Mouse (Mus musculus) splenic B cell, adult 2 months (primary cell): Measurements from ENCODE around the gene Hist1h3d.
A peak's percentile ranks its signal among the peaks of the same experiment; 100 is the strongest.
"Not testable (repeated sequence)": the region's sequence is repeated elsewhere in the genome, so short reads cannot be mapped to it uniquely, and the experiment has no call there.

Source experiments
- DNase-seq: peaks from one replicate; pipeline ENCODE4 v3.0.0-alpha.2; 2011; ENCODE audit warnings: low read depth, low spot score
- H3K27me3 ChIP-seq: 2 replicates; pipeline ENCODE4 v1.6.1; 2012; ENCODE audit warnings: mild to moderate bottlenecking, low read length, moderate library complexity, mixed read lengths; ENCODE audit not compliant: control insufficient read depth, poor library complexity, insufficient read depth, severe bottlenecking
- H3K36me3 ChIP-seq: 2 replicates; pipeline ENCODE4 v1.6.1; 2012; ENCODE audit warnings: mild to moderate bottlenecking, low read length, moderate library complexity, mixed read lengths; ENCODE audit not compliant: control insufficient read depth, poor library complexity, insufficient read depth, severe bottlenecking

Gene Hist1h3d

DNA sequence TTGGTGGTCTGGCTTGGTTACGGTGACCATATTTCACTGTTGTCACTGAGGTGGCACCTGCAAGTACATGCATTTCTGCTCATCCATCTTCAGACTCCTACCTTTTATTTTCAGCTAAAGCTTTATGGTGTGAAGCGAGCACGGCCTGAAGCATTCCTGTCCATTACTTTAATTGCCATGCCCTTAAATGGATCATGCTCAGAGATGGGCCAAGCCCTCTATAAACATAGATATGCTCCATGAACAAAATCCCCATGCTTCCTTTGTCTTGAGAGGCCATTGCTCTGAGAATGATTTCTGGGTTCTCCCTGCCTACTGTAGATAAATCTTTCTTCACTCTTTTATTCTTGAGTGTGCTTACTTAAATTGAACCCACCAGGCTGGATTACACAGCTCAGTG is 28.9 kb downstream of the Hist1h3d start:
- H3K36me3 ChIP-seq, result no peaks in the 10 kb centered on the region
- DNase-seq, result no peak

DNA sequence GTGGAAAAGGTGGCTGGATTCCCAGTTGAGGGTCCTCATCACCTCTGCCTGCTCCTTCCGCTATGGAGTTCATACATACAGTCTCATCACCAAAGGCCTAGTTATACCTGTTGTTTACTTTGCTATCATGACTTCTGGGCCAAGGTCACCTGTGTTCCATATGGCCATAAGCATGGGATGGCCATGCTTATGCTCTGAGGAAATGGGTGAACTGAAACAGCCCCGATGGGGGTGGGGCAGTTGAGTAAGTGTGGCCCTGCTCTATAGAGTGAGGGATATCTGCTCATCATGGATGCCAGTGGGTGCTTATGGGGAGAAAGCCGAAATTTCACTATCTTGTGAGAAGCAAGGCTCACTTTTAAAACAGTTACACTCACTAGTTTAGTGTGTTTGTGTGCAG is 29.5 kb downstream of the Hist1h3d start:
- Histone ChIP-seq H3K27me3 (no peaks in the 10 kb centered on the region), H3K36me3 (no peaks in the 10 kb centered on the region)

More for the DNA sequence above, 28.9 kb downstream of the Hist1h3d start:
- H3K27me3 ChIP-seq, result no peaks in the 10 kb centered on the region

DNA sequence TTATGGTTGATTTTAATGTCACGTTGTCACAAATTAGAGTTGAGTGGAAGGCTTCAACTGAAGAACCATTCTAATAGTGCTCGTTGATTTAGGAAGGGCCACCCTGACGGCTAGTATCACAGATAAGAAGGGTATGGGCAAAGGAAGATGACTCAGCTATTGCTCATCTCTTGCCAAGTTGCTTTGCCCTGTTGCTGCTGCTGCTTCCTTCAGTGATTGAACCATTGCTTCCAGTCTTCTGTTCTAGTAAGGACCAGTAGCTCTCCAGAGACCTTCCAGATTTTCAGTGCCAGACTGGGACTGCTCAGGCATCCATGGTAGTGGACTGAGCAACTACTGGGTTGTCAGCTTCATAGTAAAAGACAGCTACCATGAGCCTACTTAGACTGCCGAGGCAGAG is 33.6 kb downstream of the Hist1h3d start:
- DNase-seq, result no peak
- H3K27me3 ChIP-seq, result no peaks in the 10 kb centered on the region
- no peaks in the 10 kb centered on the region for H3K36me3 ChIP-seq

More for the DNA sequence above, 29.5 kb downstream of the Hist1h3d start:
- no peak for DNase-seq

GRCm38 (mm10) chr13:23609844-23610243 is 34.3 kb downstream of the Hist1h3d start:
- no peak for DNase-seq
- H3K27me3 ChIP-seq, result no peaks in the 10 kb centered on the region
- H3K36me3 ChIP-seq, result no peaks in the 10 kb centered on the region

DNA sequence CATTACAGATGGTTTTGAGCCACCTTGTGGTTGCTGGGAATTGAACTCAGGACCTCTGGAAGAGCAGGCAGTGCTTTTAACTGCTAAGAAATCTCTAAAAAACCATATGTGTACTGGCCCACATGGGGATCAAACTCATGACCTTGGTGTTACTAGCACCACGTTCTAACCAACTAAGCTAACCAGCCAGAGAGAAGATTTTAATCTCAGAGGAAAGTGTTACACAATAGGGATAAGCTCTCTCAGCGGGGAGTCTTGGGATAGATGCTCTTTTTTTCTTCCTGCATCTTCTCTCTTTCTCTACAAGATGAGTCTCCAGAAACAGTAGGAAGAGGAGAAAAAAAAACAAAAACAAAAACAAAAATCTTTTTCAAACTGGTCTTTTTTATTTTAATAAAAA is 34.8 kb downstream of the Hist1h3d start:
- H3K36me3 ChIP-seq, result no peaks in the 10 kb centered on the region
- DNase-seq, result no peak
- H3K27me3 ChIP-seq, result no peaks in the 10 kb centered on the region

DNA sequence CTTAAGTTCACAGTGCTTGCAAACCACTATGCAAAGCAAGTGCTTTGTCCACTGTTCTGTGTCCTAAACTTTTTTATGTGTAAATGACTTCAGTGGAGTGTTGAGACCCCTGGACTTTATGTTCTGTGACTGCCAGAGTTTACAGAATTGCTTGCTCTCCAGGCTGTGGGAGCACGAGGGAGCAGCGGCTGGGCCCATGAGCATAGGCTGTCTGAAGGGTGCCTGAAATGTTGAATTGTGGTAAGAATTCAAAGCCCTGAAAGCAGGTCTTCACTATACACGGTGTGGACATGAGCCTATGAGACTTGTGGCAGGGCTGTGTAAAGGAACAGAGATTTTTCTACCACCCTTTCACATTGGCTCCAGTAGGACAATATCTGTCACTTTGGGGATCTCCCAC is 36.1 kb downstream of the Hist1h3d start:
- Histone ChIP-seq H3K36me3 (no peaks in the 10 kb centered on the region), H3K27me3 (no peaks in the 10 kb centered on the region)
- no peak for DNase-seq

DNA sequence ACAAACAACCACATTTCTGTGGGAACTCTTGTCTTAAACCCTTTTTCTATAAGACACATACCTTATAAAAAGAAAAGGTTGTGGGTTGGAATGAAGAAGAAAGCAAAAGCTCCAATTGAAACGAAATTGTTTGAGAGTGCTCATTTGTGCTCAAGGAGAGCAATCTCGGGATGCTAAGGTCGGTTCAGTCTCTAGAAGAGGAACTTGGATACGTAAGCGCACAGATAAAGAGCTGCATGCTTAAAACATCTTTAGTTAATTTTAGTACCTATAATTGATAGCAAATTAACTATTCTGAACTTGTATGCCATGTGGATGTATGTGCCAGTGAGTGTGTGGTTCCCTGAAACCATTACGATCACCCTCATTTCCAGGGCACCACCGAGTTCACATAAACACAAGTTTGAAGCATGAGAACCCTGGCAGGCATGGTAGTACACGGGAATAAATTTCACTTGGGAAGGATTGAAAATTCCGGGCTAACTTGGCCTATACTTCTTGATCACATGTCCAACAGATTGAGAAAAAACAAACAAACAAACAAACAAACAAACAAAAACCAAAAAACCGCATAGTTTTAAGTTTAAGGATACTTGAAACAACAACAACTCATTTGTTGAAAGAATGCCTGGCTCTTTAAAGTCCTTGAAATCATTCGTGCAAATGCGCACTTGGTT is 44.6 kb downstream of the Hist1h3d start:
- DNase-seq, result peak; percentile 27
- no peaks in the 10 kb centered on the region for H3K36me3 ChIP-seq
- H3K27me3 ChIP-seq, result no peaks in the 10 kb centered on the region

DNA sequence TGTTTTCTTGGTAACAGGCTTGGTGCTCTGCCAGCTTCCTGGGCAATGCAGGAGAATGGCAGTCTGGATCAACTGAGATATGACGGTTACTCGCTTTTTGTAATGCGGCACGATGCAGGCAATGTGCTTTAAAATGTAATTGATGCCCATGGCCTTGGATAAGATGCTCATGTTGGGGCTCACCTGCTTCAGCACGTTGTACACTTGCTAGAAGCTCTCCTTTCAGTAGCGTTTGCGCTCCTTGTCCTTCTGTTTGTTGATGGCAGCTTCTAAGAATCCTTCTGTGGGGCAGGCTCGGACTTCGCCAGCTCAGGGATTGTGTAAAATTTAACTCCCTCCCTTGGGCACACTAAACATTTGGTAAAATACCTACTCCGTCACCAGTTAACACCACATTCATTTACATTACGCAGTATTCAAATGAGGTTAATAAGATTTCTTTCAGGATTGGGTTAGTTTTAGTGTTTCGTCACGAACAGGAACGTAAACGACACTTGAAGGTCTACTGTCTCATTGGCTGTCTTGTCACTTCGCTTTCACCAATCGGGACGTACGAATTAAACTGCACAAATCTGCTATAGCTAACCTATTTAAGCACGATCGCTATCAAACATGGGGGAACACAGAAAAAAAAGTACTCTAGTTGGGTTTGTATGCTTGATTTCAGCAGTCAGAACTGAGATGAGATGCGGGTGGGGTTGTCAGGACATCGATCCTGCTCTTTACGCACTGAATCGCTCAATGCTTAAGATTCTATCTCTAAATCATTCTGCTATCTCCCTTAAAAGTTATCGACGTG is 45.4 kb downstream of the Hist1h3d start, which contains the start of gene Hist1h2be:
Gene Hist1h2be, minus strand, starts transcription at position 392 of the 799 bp plus-strand sequence.
- peak; percentile 94 for DNase-seq
- no peaks in the 10 kb centered on the region for H3K36me3 ChIP-seq
- H3K27me3 ChIP-seq, result no peaks in the 10 kb centered on the region

- Histone ChIP-seq H3K36me3 (no peaks in the 10 kb centered on the region), H3K27me3 (no peaks in the 10 kb centered on the region)
- peak; percentile 89 for DNase-seq
Observed at GRCm38 (mm10) chr13:23621532-23622174, 46.1 kb downstream of the Hist1h3d start.

DNA sequence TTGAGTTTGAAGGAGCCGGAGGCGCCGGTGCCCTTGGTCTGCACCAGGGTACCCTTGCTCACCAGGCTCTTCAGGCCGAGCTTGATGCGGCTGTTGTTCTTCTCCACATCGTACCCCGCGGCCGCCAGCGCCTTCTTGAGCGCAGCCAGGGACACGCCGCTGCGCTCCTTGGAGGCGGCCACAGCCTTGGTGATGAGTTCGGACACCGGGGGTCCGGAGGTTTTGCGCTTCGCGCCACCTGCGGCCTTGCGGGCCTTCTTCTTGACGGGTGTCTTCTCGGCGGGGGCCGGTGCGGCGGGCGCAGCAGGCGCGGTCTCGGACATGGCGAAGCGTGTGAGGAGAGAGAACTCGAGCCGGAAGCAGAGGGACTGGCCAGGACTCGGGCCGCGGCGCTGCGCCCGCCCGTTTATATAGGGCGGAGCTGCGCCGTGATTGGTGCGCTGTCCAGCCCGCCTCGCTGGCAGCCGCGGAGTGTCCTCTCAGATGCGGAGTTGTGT is 46.7 kb downstream of the Hist1h3d start, which contains the start of gene Hist1h1e:
Gene Hist1h1e, minus strand, starts transcription at position 384 of the 497 bp plus-strand sequence.
- not testable (repeated sequence) for H3K36me3 ChIP-seq

GRCm38 (mm10) chr13:23622861-23623450 is 47.4 kb downstream of the Hist1h3d start:
- H3K36me3 ChIP-seq, result no peaks in the 10 kb centered on the region
- H3K27me3 ChIP-seq, result no peaks in the 10 kb centered on the region
- DNase-seq, result peak; percentile 27

More for the DNA sequence above, 46.7 kb downstream of the Hist1h3d start, which contains the start of gene Hist1h1e:
- not testable (repeated sequence) for H3K27me3 ChIP-seq
- peak; percentile 94 for DNase-seq
